Mouse (Mus musculus): ENCODE measurements around the gene Cenpu. TPM values are rescaled to one million over a fixed set of nuclear protein-coding genes. Genes with fewer than 3 reads are reported as not detected.

Gene Cenpu
- polyA plus RNA-seq, 1 experiment from 2014 or later, result 8.8 TPM

- Histone ChIP-seq H3K9ac (replicated peaks; ENCODE audit: low read depth, low read length) (no peak overlapping the region), H3K27me3 (replicated peaks; ENCODE audit: control insufficient read depth, insufficient read depth, low read length) (no peaks in the 10 kb centered on the region), H3K9me3 (ENCODE audit: control insufficient read depth, low read length) (no peaks in the 10 kb centered on the region), H3K4me3 (replicated peaks; ENCODE audit: low read length) (no peak overlapping the region), H3K4me2 (ENCODE audit: low read length) (no peak overlapping the region), H3K36me3 (ENCODE audit: control insufficient read depth, insufficient read depth) (no peaks in the 10 kb centered on the region), H3K27ac (ENCODE audit: low read length) (no peak overlapping the region), H3K4me1 (replicated peaks; ENCODE audit: control insufficient read depth, insufficient read depth, low read length) (no peaks in the 10 kb centered on the region)
- no peak for ATAC-seq
- 93% methylated on average over 2 of the region's 2 CpGs for WGBS
These were observed 36.8 kb downstream of the Cenpu start for GRCm38 (mm10) chr8:46588663-46589062.

DNA sequence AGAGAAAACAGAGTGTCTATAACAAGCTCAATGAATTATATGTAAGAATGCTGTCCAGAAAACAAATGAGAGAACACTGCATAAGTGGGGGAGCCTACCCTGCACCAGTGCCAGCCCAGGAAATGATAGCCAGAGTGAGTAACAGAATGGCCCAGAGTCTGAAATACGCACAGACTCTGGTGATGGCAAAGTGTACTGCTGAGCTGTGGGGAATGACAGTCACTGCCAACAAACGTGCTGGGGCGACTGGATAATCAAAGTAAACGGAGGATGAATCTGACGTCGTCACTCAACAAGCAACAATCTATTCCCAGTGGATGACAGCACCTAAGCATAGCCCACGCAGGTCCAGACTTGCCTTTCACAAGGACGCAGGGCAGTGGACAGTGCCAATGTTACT is 41.2 kb downstream of the Cenpu start:
- no peak overlapping the region for H3K4me2 ChIP-seq (ENCODE audit: low read length)
- no peak overlapping the region for H3K9ac ChIP-seq (replicated peaks; ENCODE audit: low read depth, low read length)
- peak; percentile 73 for ATAC-seq
- no peaks in the 10 kb centered on the region for H3K36me3 ChIP-seq (ENCODE audit: control insufficient read depth, insufficient read depth)
- no peaks in the 10 kb centered on the region for H3K4me1 ChIP-seq (replicated peaks; ENCODE audit: control insufficient read depth, insufficient read depth, low read length)
- WGBS, result 65% methylated on average over 8 of the region's 8 CpGs
- H3K9me3 ChIP-seq (ENCODE audit: control insufficient read depth, low read length), result no peaks in the 10 kb centered on the region
- no peak overlapping the region for H3K4me3 ChIP-seq (replicated peaks; ENCODE audit: low read length)
- H3K27ac ChIP-seq (ENCODE audit: low read length), result 0 out of 2 replicates have a peak overlapping the region, but pooled peaks have one; percentile 28
- H3K27me3 ChIP-seq (replicated peaks; ENCODE audit: control insufficient read depth, insufficient read depth, low read length), result no peaks in the 10 kb centered on the region

DNA sequence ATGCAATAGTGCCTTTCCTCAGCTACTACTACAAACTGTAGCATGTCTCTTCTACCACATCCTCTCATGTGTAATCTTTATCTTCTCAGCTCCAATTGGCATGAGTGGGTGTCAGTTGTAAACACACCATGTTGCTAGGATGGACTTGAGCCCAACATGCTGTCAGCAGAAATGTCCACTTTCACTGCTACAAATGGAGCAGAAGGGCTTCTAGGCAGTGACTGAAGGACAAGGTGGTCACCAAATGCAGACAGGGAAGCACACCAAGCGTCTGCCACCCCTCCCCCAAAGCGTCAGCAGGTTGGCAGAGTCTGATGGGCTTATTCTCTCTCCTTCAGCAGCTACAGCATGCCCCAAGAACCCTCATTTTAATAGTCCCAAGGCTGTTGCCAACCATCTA is 41.9 kb downstream of the Cenpu start:
- Histone ChIP-seq H3K9ac (replicated peaks; ENCODE audit: low read depth, low read length) (no peak overlapping the region), H3K4me2 (ENCODE audit: low read length) (no peak overlapping the region), H3K4me3 (replicated peaks; ENCODE audit: low read length) (no peak overlapping the region), H3K27ac (ENCODE audit: low read length) (no peak overlapping the region), H3K36me3 (ENCODE audit: control insufficient read depth, insufficient read depth) (no peaks in the 10 kb centered on the region), H3K9me3 (ENCODE audit: control insufficient read depth, low read length) (no peaks in the 10 kb centered on the region), H3K27me3 (replicated peaks; ENCODE audit: control insufficient read depth, insufficient read depth, low read length) (no peaks in the 10 kb centered on the region), H3K4me1 (replicated peaks; ENCODE audit: control insufficient read depth, insufficient read depth, low read length) (no peaks in the 10 kb centered on the region)
- WGBS, result 72% methylated on average over 2 of the region's 2 CpGs
- peak; percentile 72 for ATAC-seq

GRCm38 (mm10) chr8:46595593-46595992 is 43.8 kb downstream of the Cenpu start:
- no peaks in the 10 kb centered on the region for H3K9me3 ChIP-seq (ENCODE audit: control insufficient read depth, low read length)
- no peak overlapping the region for H3K9ac ChIP-seq (replicated peaks; ENCODE audit: low read depth, low read length)
- ATAC-seq, result no peak
- no peak overlapping the region for H3K4me2 ChIP-seq (ENCODE audit: low read length)
- no peak overlapping the region for H3K4me3 ChIP-seq (replicated peaks; ENCODE audit: low read length)
- H3K4me1 ChIP-seq (replicated peaks; ENCODE audit: control insufficient read depth, insufficient read depth, low read length), result no peaks in the 10 kb centered on the region
- H3K36me3 ChIP-seq (ENCODE audit: control insufficient read depth, insufficient read depth), result no peaks in the 10 kb centered on the region
- WGBS, result 85% methylated on average over 2 of the region's 2 CpGs
- no peak overlapping the region for H3K27ac ChIP-seq (ENCODE audit: low read length)
- H3K27me3 ChIP-seq (replicated peaks; ENCODE audit: control insufficient read depth, insufficient read depth, low read length), result no peaks in the 10 kb centered on the region

GRCm38 (mm10) chr8:46596530-46596929 is 44.7 kb downstream of the Cenpu start:
- WGBS, result 94% methylated on average over 2 of the region's 2 CpGs

GRCm38 (mm10) chr8:46597411-46597810 is 45.6 kb downstream of the Cenpu start:
- H3K27me3 ChIP-seq (replicated peaks; ENCODE audit: control insufficient read depth, insufficient read depth, low read length), result no peaks in the 10 kb centered on the region
- H3K36me3 ChIP-seq (ENCODE audit: control insufficient read depth, insufficient read depth), result no peaks in the 10 kb centered on the region
- H3K4me3 ChIP-seq (replicated peaks; ENCODE audit: low read length), result no peak overlapping the region
- no peak overlapping the region for H3K27ac ChIP-seq (ENCODE audit: low read length)
- no peaks in the 10 kb centered on the region for H3K4me1 ChIP-seq (replicated peaks; ENCODE audit: control insufficient read depth, insufficient read depth, low read length)
- H3K9ac ChIP-seq (replicated peaks; ENCODE audit: low read depth, low read length), result no peak overlapping the region
- 81% methylated on average over 2 of the region's 2 CpGs for WGBS
- H3K9me3 ChIP-seq (ENCODE audit: control insufficient read depth, low read length), result no peaks in the 10 kb centered on the region
- no peak overlapping the region for H3K4me2 ChIP-seq (ENCODE audit: low read length)
- no peak for ATAC-seq

More at GRCm38 (mm10) chr8:46596530-46596929, 44.7 kb downstream of the Cenpu start:
- ATAC-seq, result no peak
- Histone ChIP-seq H3K4me3 (replicated peaks; ENCODE audit: low read length) (no peak overlapping the region), H3K27ac (ENCODE audit: low read length) (no peak overlapping the region), H3K4me2 (ENCODE audit: low read length) (no peak overlapping the region), H3K4me1 (replicated peaks; ENCODE audit: control insufficient read depth, insufficient read depth, low read length) (no peaks in the 10 kb centered on the region), H3K27me3 (replicated peaks; ENCODE audit: control insufficient read depth, insufficient read depth, low read length) (no peaks in the 10 kb centered on the region), H3K9ac (replicated peaks; ENCODE audit: low read depth, low read length) (no peak overlapping the region), H3K9me3 (ENCODE audit: control insufficient read depth, low read length) (no peaks in the 10 kb centered on the region), H3K36me3 (ENCODE audit: control insufficient read depth, insufficient read depth) (no peaks in the 10 kb centered on the region)

- WGBS, result 89% methylated on average over 2 of the region's 2 CpGs
These were observed 46.3 kb downstream of the Cenpu start for GRCm38 (mm10) chr8:46598114-46598513.

GRCm38 (mm10) chr8:46598753-46599152 is 46.9 kb downstream of the Cenpu start:
- Histone ChIP-seq H3K9me3 (ENCODE audit: control insufficient read depth, low read length) (no peaks in the 10 kb centered on the region), H3K4me3 (replicated peaks; ENCODE audit: low read length) (no peak overlapping the region), H3K9ac (replicated peaks; ENCODE audit: low read depth, low read length) (no peak overlapping the region), H3K4me2 (ENCODE audit: low read length) (no peak overlapping the region), H3K36me3 (ENCODE audit: control insufficient read depth, insufficient read depth) (no peaks in the 10 kb centered on the region), H3K27me3 (replicated peaks; ENCODE audit: control insufficient read depth, insufficient read depth, low read length) (no peaks in the 10 kb centered on the region), H3K27ac (ENCODE audit: low read length) (no peak overlapping the region), H3K4me1 (replicated peaks; ENCODE audit: control insufficient read depth, insufficient read depth, low read length) (no peaks in the 10 kb centered on the region)
- 90% methylated on average over 5 of the region's 5 CpGs for WGBS
- no peak for ATAC-seq

More at GRCm38 (mm10) chr8:46598114-46598513, 46.3 kb downstream of the Cenpu start:
- H3K4me3 ChIP-seq (replicated peaks; ENCODE audit: low read length), result no peak overlapping the region
- H3K4me1 ChIP-seq (replicated peaks; ENCODE audit: control insufficient read depth, insufficient read depth, low read length), result no peaks in the 10 kb centered on the region
- H3K27ac ChIP-seq (ENCODE audit: low read length), result no peak overlapping the region
- no peaks in the 10 kb centered on the region for H3K9me3 ChIP-seq (ENCODE audit: control insufficient read depth, low read length)
- H3K36me3 ChIP-seq (ENCODE audit: control insufficient read depth, insufficient read depth), result no peaks in the 10 kb centered on the region
- H3K9ac ChIP-seq (replicated peaks; ENCODE audit: low read depth, low read length), result no peak overlapping the region
- no peak overlapping the region for H3K4me2 ChIP-seq (ENCODE audit: low read length)
- no peak for ATAC-seq
- no peaks in the 10 kb centered on the region for H3K27me3 ChIP-seq (replicated peaks; ENCODE audit: control insufficient read depth, insufficient read depth, low read length)

- 93% methylated on average over 7 of the region's 7 CpGs for WGBS
- no peak overlapping the region for H3K4me3 ChIP-seq (replicated peaks; ENCODE audit: low read length)
- no peaks in the 10 kb centered on the region for H3K9me3 ChIP-seq (ENCODE audit: control insufficient read depth, low read length)
- no peak overlapping the region for H3K9ac ChIP-seq (replicated peaks; ENCODE audit: low read depth, low read length)
- H3K27me3 ChIP-seq (replicated peaks; ENCODE audit: control insufficient read depth, insufficient read depth, low read length), result no peaks in the 10 kb centered on the region
- H3K4me1 ChIP-seq (replicated peaks; ENCODE audit: control insufficient read depth, insufficient read depth, low read length), result no peaks in the 10 kb centered on the region
- no peak overlapping the region for H3K27ac ChIP-seq (ENCODE audit: low read length)
- no peak overlapping the region for H3K4me2 ChIP-seq (ENCODE audit: low read length)
- H3K36me3 ChIP-seq (ENCODE audit: control insufficient read depth, insufficient read depth), result no peaks in the 10 kb centered on the region
- ATAC-seq, result no peak
These were observed 47.6 kb downstream of the Cenpu start for GRCm38 (mm10) chr8:46599314-46599904.
